In the genomic region with DNA sequence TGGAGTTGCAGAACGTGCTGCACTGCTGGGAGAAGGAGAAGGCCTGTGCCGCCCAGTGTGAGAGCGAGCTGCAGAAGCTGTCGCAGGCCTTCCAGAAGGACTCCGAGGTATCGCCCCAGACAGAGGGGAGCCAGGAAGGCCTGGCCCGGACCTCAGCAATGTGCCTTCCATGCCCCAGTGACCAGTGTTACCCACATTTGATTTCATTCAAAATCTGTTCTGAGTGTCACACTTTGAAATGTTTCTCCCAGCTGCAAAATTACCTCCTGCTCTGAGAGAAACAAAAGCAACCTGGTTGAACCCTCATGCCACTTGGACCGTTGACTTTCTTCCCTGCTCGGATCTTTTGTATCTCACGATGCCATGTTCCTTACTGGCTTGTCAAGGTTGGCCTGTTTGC, we compare ENCODE assay signal across 24 mouse cellular contexts.
"Had no signal": no experiment of that assay in that cellular context is flagged by ENCODE, and none has a peak within 500 bp of the region (broad histone marks: within the 10 kb centered on the region; RNA-seq: fewer than 3 reads in every experiment).

No protein-coding gene starts in this region.

- H3K4me3 ChIP-seq: gastrocnemius, adult 2 months; heart, embryonic 10.5 days; heart, embryonic 12.5 days; hindbrain, embryonic 13.5 days; hindbrain, embryonic 15.5 days; intestine, embryonic 15.5 days; kidney, embryonic 15.5 days; limb, embryonic 13.5 days; limb, embryonic 15.5 days; liver, embryonic 12.5 days had no signal

- H3K9me3 ChIP-seq: heart, embryonic 10.5 days; heart, embryonic 12.5 days; hindbrain, embryonic 13.5 days; hindbrain, embryonic 15.5 days; intestine, embryonic 15.5 days; kidney, embryonic 15.5 days; limb, embryonic 13.5 days; limb, embryonic 15.5 days; liver, embryonic 12.5 days had no signal

- H3K27me3 ChIP-seq: heart, embryonic 12.5 days; hindbrain, embryonic 13.5 days; hindbrain, embryonic 15.5 days; intestine, embryonic 15.5 days; kidney, embryonic 15.5 days; limb, embryonic 13.5 days; limb, embryonic 15.5 days; liver, embryonic 12.5 days had no signal

- ATAC-seq: inflammation-experienced regulatory T-cells, adult 6 months; intestine, embryonic 15.5 days; intestine, postnatal 0 days; liver, embryonic 12.5 days had no signal

- H3K36me3 ChIP-seq: heart, embryonic 10.5 days; heart, embryonic 12.5 days; hindbrain, embryonic 13.5 days; hindbrain, embryonic 15.5 days; intestine, embryonic 15.5 days; kidney, embryonic 15.5 days; limb, embryonic 13.5 days; limb, embryonic 15.5 days; liver, embryonic 12.5 days had no signal

- H3K9ac ChIP-seq: heart, embryonic 12.5 days; hindbrain, embryonic 13.5 days; hindbrain, embryonic 15.5 days; intestine, embryonic 15.5 days; kidney, embryonic 15.5 days; limb, embryonic 13.5 days; limb, embryonic 15.5 days; liver, embryonic 12.5 days had no signal

- H3K4me1 ChIP-seq: intestine, embryonic 15.5 days; liver, embryonic 12.5 days had no signal

- H3K4me2 ChIP-seq: heart, embryonic 12.5 days; hindbrain, embryonic 13.5 days; hindbrain, embryonic 15.5 days; intestine, embryonic 15.5 days; kidney, embryonic 15.5 days; limb, embryonic 13.5 days; limb, embryonic 15.5 days; liver, embryonic 12.5 days had no signal

- DNase-seq: gastrocnemius, adult 2 months; gastrocnemius, postnatal 10 days; gastrocnemius, postnatal 25 days; heart, postnatal 10 days; heart, postnatal 4 days; kidney, adult 18-20 months; kidney, adult 8-10 months; kidney, postnatal 10 days; kidney, postnatal 25 days; kidney, postnatal 4 days; layer of hippocampus, adult 9-11 months; layer of hippocampus, postnatal 36 days; left cerebral cortex, postnatal 4 days had no signal

- H3K27ac ChIP-seq: gastrocnemius, adult 2 months; heart, embryonic 10.5 days; hindbrain, embryonic 13.5 days; hindbrain, embryonic 15.5 days; intestine, embryonic 15.5 days; kidney, embryonic 15.5 days; limb, embryonic 13.5 days; limb, embryonic 15.5 days; liver, embryonic 12.5 days had no signal
